Mouse (Mus musculus): ENCODE results near the gene Adcy9. TPM values are rescaled to one million over a fixed set of nuclear protein-coding genes. Genes with fewer than 3 reads are reported as not detected.

Adcy9 gene
- total and polyA plus RNA-seq, 3 experiments, result 3.0 to 4.3 TPM; not detected in 1

DNA sequence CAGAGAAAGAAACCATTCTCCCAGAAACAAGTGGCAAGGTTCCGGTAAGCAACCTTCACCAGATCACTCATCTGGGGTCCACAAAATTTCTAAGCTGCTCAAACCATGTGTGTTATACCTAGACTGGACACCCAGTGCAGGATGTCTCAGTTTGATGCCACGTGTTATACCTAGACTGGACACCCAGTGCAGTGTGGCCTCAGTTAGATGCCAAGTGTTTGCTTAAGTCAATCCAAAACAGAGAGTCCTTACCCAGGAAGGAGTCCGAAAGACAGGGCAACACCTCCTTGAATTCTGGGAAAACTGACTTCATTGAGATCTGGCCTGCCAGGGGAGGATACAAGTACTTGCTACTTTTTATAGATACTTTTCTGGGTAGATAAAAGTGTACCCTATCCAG, 53.6 kb downstream of the Adcy9 start:
- TF ChIP-seq GABPA (IDR thresholded peaks at IDR 0.05; ENCODE audit: low read depth, low read length) (no peak), POLR2A (IDR thresholded peaks at IDR 0.05; ENCODE audit: control insufficient read depth in 1 of 2, insufficient read depth in 1 of 2, low read depth in 1 of 2, low read length in 2 of 2, poor library complexity in 1 of 2) (no peak), MAX (IDR thresholded peaks at IDR 0.05; ENCODE audit: low read length) (no peak), POLR2AphosphoS2 (IDR thresholded peaks at IDR 0.05; ENCODE audit: low read length) (no peak), MYB (IDR thresholded peaks at IDR 0.05; ENCODE audit: low read depth, low read length) (no peak), USF1 (IDR thresholded peaks at IDR 0.05; ENCODE audit: low read depth, low read length) (no peak), ELF1 (IDR thresholded peaks at IDR 0.05; ENCODE audit: low read depth, low read length) (no peak), TBP (IDR thresholded peaks at IDR 0.05; ENCODE audit: low read depth, low read length) (no peak), ZKSCAN1 (IDR thresholded peaks at IDR 0.05; ENCODE audit: low read depth, low read length) (no peak), GATA1 (IDR thresholded peaks at IDR 0.05; ENCODE audit: low read depth, low read length) (no peak), HCFC1 (IDR thresholded peaks at IDR 0.05; ENCODE audit: low read depth, low read length) (no peak), CHD2 (IDR thresholded peaks at IDR 0.05; ENCODE audit: low read length) (no peak), POLR2AphosphoS5 (IDR thresholded peaks at IDR 0.05; ENCODE audit: borderline replicate concordance, low read depth, low read length) (no peak), CTCF (IDR thresholded peaks at IDR 0.05 in 2 of 3, conservative IDR thresholded peaks at IDR 0.05 in 1 of 3; ENCODE audit: control insufficient read depth in 1 of 3, insufficient read depth in 1 of 3, low read depth in 2 of 3, low read length in 3 of 3, poor library complexity in 1 of 3, severe bottlenecking in 1 of 3) (no peak), ETS1 (IDR thresholded peaks at IDR 0.05; ENCODE audit: low read depth, low read length) (no peak), JUND (IDR thresholded peaks at IDR 0.05; ENCODE audit: low read depth, low read length) (no peak), ZC3H11A (IDR thresholded peaks at IDR 0.05; ENCODE audit: low read depth, low read length) (no peak), EP300 (IDR thresholded peaks at IDR 0.05; ENCODE audit: low read depth in 1 of 2, low read length in 2 of 2) (no peak)
- DNase-seq (ENCODE audit: low read depth, low spot score), result no peak
- H3K4me3 ChIP-seq (ENCODE audit: control insufficient read depth in 1 of 2, insufficient read depth in 1 of 2, low read depth in 2 of 2, low read length in 2 of 2), result no peak overlapping the region
- H3K36me3 ChIP-seq (ENCODE audit: control insufficient read depth in 1 of 2, insufficient read depth in 2 of 2, low read length in 2 of 2), result peaks cover 0 to 35% of the 10 kb centered on the region in 2 experiments; a peak in 2 of 4 replicates
- no peak overlapping the region for H3K9ac ChIP-seq (ENCODE audit: control insufficient read depth, low read depth, low read length, poor library complexity, severe bottlenecking)
- H3K79me2 ChIP-seq (ENCODE audit: control insufficient read depth, insufficient read depth, low read length, poor library complexity), result no peaks in the 10 kb centered on the region
- peaks cover 29 to 38% of the 10 kb centered on the region in 2 experiments for H3K4me1 ChIP-seq (ENCODE audit: control insufficient read depth in 1 of 2, insufficient read depth in 2 of 2, low read length in 2 of 2)
- no peaks in the 10 kb centered on the region for H3K27me3 ChIP-seq (ENCODE audit: control insufficient read depth in 1 of 2, insufficient read depth in 2 of 2, low read length in 2 of 2)
- H3K9me3 ChIP-seq (replicated peaks; ENCODE audit: insufficient read depth, low read length), result no peaks in the 10 kb centered on the region
- H3K27ac ChIP-seq (ENCODE audit: control insufficient read depth, low read depth, low read length), result no peak overlapping the region

DNA sequence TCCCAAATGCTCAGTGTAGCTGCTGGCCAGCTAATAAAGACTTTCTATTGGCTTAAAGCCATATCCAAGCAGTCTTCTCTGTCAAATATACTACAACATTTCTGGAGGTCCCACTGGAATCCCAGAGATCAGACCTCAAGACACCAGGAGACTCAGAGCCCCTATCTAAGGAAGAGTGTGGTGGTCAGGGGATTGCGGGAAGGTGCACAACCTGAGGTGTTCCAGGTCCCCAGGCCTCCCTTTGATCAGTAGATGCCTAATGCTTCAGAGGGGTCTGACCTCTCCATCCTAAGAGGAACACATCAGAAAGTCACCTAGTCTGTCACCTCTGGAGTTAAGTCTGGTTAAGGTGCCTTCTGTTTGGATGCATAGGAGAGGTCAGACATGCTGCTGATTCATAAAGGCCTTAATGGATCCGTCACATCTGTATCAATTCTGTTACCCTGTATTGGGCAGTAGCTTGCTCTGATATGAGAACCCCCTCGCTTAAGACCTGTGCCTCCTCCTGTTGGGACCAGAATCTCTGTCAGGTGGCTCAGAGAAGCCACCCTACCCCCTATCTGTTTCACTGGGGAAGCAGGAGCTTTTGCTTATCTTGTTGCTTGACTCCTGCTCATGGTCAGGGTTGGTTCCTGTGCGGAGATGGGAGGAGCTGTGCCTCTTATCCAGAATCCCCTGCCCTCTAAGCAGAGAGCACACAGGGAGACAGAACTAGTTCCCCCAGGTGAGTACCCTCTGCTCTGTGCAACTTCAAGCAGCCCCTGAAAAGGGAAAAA, 56.8 kb downstream of the Adcy9 start:
- no peak overlapping the region for H3K27ac ChIP-seq (ENCODE audit: control insufficient read depth, low read depth, low read length)
- peaks cover 0 to 17% of the 10 kb centered on the region in 2 experiments; a peak in 2 of 4 replicates for H3K36me3 ChIP-seq (ENCODE audit: control insufficient read depth in 1 of 2, insufficient read depth in 2 of 2, low read length in 2 of 2)
- no peak overlapping the region for H3K4me3 ChIP-seq (ENCODE audit: control insufficient read depth in 1 of 2, insufficient read depth in 1 of 2, low read depth in 2 of 2, low read length in 2 of 2)
- no peaks in the 10 kb centered on the region for H3K9me3 ChIP-seq (replicated peaks; ENCODE audit: insufficient read depth, low read length)
- no peaks in the 10 kb centered on the region for H3K79me2 ChIP-seq (ENCODE audit: control insufficient read depth, insufficient read depth, low read length, poor library complexity)
- H3K9ac ChIP-seq (ENCODE audit: control insufficient read depth, low read depth, low read length, poor library complexity, severe bottlenecking), result no peak overlapping the region
- H3K4me1 ChIP-seq (ENCODE audit: control insufficient read depth in 1 of 2, insufficient read depth in 2 of 2, low read length in 2 of 2), result peaks cover 12 to 21% of the 10 kb centered on the region in 2 experiments
- 0 out of 2 replicates have a peak, but pooled peaks have one; percentile 47 for TF ChIP-seq RCOR1 (IDR thresholded peaks at IDR 0.05; ENCODE audit: low read depth, low read length)
- no peak for TF ChIP-seq ZC3H11A (IDR thresholded peaks at IDR 0.05; ENCODE audit: low read depth, low read length)
- peak; percentile 18; the same call in 1 of the 2 replicates for TF ChIP-seq ETS1 (IDR thresholded peaks at IDR 0.05; ENCODE audit: low read depth, low read length)
- TF ChIP-seq MAX (IDR thresholded peaks at IDR 0.05; ENCODE audit: low read length), result no peak
- peak; percentile 32 for TF ChIP-seq TAL1 (IDR thresholded peaks at IDR 0.05; ENCODE audit: low read length)
- TF ChIP-seq POLR2A (IDR thresholded peaks at IDR 0.05; ENCODE audit: control insufficient read depth in 1 of 2, insufficient read depth in 1 of 2, low read depth in 1 of 2, low read length in 2 of 2, poor library complexity in 1 of 2), result no peak
- TF ChIP-seq NRF1 (IDR thresholded peaks at IDR 0.05; ENCODE audit: insufficient read depth, low read depth, low read length, poor library complexity, severe bottlenecking), result no peak
- TF ChIP-seq ELF1 (IDR thresholded peaks at IDR 0.05; ENCODE audit: low read depth, low read length), result no peak
- peak; percentile 48 for TF ChIP-seq USF1 (IDR thresholded peaks at IDR 0.05; ENCODE audit: low read depth, low read length)
- peak; percentile 83 for TF ChIP-seq GATA1 (IDR thresholded peaks at IDR 0.05; ENCODE audit: low read depth, low read length)
- 0 out of 2 replicates have a peak, but pooled peaks have one; percentile 47 for TF ChIP-seq MYC (IDR thresholded peaks at IDR 0.05; ENCODE audit: low read depth, low read length)
- TF ChIP-seq NELFE (IDR thresholded peaks at IDR 0.05; ENCODE audit: low read depth, low read length), result no peak
- no peak for TF ChIP-seq MEF2A (IDR thresholded peaks at IDR 0.05; ENCODE audit: extremely low read depth, insufficient replicate concordance, low read depth, low read length, poor library complexity, severe bottlenecking)
- peak; percentile 58 to 64 for TF ChIP-seq EP300 (IDR thresholded peaks at IDR 0.05; ENCODE audit: low read depth in 1 of 2, low read length in 2 of 2)
- peak; percentile 62 for TF ChIP-seq TCF12 (IDR thresholded peaks at IDR 0.05; ENCODE audit: low read depth, low read length)
- no peak for TF ChIP-seq KAT2A (conservative IDR thresholded peaks at IDR 0.05; ENCODE audit: low read depth, low read length)
- TF ChIP-seq CHD1 (IDR thresholded peaks at IDR 0.05; ENCODE audit: low read depth, low read length), result no peak
- DNase-seq (ENCODE audit: low read depth, low spot score), result peak; percentile 68
- no peaks in the 10 kb centered on the region for H3K27me3 ChIP-seq (ENCODE audit: control insufficient read depth in 1 of 2, insufficient read depth in 2 of 2, low read length in 2 of 2)

All from MEL (cell line).